Mouse (Mus musculus) left cerebral cortex, postnatal 36 days (tissue): Measurements from ENCODE around the gene Apex1. TPM values are rescaled to one million over a fixed set of nuclear protein-coding genes. Genes with fewer than 3 reads are reported as not detected.
"Not testable (repeated sequence)": the region's sequence is repeated elsewhere in the genome, so short reads cannot be mapped to it uniquely, and the experiment has no call there.

Source experiments
- DNase-seq, 2 experiments: peaks; one replicate each; pipeline ENCODE4 v3.0.0; 2021 to 2022; ENCODE audit warnings: low spot score in 2 of 2, mixed read lengths in 1 of 2
- intact Hi-C: fragments of 180-260 bp; cut with DNase I; formaldehyde crosslinking; loops from one replicate; pipeline ENCODE4 v1.15.1; 2025
- total RNA-seq, 2 experiments: library from RNA; stranded (reverse); gene quantifications; 2 replicates each; pipeline ENCODE4 v1.2.3; 2021

Gene Apex1
- total RNA-seq = 10 to 100 TPM; 52.0 to 58.6 TPM

DNA sequence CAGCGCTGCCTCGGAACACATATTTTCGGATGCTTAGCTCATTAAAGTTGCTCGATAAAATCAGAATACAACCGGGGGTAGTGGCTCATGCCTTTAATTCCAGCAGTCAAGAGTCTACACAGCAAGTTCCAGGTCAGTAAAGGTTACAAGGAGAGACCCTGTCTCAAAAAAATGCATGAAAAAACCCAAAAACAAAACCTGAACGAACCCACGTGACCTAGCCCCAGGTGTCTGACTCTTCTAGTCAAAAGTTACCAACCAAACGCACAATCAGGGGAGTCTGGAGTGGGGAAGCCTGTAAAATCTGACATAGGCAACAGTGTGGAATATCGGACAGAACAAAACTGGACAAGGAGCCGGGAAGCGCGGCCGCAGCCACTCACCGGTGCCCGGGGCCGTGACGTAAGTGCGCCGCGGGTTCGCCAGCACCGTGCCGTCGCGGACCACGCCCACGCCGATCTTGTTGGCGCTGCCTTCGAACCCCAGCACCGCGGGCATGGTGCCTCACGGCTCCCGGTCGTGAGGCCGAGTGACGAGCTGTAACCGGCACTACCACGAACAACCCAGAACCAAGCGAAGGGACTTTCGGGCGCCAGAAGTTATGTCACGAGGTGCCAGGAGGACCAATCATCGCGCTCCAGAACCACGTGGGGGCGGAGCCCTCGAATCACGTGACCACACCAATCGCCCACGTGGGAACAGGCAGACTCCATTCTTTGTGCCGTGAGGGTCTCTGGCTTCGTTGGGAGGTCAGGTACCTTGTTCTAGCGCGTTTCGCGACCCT lies at the start of gene Apex1, which contains the start of gene Osgep:
Gene Apex1, plus strand, starts transcription at position 688 of the 784 bp plus-strand sequence.
Gene Osgep, minus strand, starts transcription at position 613 of the 784 bp plus-strand sequence.
- intact Hi-C loops = no loop called here
- peak; percentile 96 to 97 for DNase-seq

DNA sequence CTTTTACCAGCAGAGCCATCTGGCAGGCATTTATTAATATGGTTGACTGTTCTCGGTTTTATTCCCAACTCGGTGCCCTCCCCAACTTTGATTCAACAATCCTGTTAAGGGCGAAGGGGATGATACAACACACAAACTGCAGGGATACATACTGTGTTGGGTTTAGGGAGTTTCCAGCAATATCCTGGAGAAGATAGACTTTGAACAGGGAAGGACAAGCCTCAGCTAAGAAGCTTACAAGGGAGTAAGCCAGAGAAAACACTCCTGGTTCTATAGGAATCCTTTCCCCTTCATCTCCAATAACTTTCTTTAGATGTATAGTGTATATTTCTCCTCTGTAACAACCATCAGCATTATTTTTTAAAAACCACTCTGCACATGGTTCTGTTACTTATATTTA lies 49.6 kb upstream of the Apex1 start:
- intact Hi-C loops = no loop called here
- no peak for DNase-seq

DNA sequence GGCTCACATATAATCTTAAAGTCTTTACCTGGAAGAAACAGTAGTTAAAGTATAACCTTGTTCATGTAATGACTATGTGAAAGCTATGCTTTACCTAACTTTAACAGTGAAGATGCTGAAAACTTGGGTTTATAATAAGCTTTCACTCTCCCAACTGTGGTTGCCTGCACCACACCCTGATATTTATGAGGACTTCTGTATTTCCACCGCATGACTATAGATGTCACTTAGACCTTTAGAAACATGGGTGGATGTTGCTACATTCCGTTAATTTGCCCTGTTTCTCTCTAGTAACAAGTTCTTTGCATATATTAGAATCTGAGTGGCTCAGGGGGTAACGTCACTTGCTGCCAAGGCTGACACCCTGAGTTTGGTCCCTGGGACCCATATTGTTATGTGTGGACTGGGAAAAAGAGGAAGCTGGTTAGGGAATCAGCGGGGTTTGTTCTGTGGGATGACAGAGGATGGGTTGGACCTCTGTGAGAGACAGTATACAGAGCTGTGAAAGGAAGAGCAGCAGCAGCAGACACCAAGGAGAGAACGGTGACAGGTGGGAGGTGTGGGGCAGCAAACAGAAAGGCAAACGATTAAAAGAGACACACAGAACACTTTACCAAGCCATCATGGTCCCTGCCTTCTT lies 49.1 kb upstream of the Apex1 start:
- DNase-seq = no peak
- intact Hi-C loops = no loop called here

GRCm38 (mm10) chr14:50876236-50876950 lies 48.4 kb upstream of the Apex1 start:
- peak; percentile 30 to 31 for DNase-seq

DNA sequence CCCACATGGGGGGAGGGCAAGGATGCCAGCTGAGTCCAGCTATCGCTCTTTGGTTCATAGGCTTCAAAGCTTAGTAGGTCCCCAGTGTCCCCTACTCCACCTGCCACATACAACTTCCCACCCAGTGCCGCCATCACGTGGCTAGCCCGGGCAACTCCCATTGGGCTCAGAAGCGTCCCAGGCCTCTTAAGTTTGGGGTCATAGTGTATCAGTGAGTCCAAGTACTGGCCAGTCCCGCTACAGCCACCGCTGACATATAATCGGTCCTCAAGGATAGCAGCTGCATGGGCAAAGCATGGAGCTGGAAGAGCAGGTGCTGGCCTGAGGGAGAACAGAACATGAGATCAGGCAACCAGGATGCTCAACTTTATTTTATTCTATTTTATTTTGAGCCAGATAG lies 33.1 kb upstream of the Apex1 start:
- intact Hi-C loops = no loop called here
- no peak for DNase-seq

More at GRCm38 (mm10) chr14:50876236-50876950, 48.4 kb upstream of the Apex1 start:
- intact Hi-C loops = no loop called here

GRCm38 (mm10) chr14:50892091-50892490 lies 32.7 kb upstream of the Apex1 start:
- intact Hi-C loops = no loop called here

GRCm38 (mm10) chr14:50892541-50893459 lies 32.0 kb upstream of the Apex1 start:
- DNase-seq = no peak
- intact Hi-C loops = no loop called here

More at GRCm38 (mm10) chr14:50892091-50892490, 32.7 kb upstream of the Apex1 start:
- no peak for DNase-seq

DNA sequence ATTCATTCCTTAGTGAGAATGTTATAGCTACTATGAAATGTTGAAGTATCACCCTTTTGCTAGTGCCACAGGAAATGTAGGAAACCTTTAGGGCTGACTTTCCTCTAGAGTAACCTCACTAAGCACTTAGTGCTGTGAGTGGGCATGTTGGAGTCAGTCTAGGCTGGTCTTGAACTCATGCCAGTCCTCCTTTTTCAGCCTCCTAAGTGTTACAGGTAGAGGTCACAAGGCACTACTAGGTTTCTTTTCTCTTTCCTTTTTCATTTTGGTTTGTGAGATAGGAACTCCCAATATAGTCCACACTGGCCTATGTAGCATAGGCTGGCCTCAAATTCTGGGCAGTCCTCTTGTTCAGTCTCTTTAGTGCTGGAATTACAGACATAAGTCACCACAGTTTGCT lies 29.4 kb upstream of the Apex1 start:
- intact Hi-C loops = no loop called here
- DNase-seq = no peak

DNA sequence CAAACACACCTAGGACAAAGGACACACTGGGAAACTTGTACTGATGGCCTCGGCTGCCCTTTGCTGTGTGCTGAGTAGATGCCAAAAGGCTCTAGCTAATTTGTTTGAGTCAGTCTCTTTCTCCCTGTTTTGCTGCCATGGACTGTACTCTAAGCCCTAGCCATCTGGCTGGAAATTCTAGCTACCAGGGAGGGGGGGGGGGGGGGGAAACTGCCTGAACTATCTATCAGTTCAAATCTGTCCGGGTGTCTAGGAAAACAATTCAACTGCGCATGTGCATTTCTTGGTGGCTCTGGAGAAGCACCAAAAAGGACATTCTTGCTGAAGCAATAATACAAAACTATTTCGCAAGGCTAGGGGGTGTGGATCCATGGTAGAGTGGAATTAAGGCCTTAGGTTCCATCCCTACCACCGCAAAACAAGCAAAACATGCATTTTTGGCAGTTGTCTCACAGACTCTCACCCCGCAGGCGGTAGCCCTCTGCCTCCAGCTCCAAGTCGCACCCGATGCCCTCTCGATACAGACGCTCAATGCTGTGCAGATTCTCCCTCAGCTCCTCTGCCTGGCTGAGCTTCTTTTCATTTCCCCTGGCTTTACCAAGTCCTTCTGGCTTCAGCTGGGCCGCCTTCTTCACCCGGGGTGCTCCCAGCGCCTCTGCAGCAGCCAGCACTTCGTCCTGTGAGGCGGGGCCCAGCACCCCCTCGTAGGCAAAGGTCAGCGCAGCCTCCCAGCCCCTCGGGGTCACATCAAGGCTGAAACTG lies 28.6 kb upstream of the Apex1 start:
- peak; percentile 33 to 47 for DNase-seq
- intact Hi-C loops = no loop called here

DNA sequence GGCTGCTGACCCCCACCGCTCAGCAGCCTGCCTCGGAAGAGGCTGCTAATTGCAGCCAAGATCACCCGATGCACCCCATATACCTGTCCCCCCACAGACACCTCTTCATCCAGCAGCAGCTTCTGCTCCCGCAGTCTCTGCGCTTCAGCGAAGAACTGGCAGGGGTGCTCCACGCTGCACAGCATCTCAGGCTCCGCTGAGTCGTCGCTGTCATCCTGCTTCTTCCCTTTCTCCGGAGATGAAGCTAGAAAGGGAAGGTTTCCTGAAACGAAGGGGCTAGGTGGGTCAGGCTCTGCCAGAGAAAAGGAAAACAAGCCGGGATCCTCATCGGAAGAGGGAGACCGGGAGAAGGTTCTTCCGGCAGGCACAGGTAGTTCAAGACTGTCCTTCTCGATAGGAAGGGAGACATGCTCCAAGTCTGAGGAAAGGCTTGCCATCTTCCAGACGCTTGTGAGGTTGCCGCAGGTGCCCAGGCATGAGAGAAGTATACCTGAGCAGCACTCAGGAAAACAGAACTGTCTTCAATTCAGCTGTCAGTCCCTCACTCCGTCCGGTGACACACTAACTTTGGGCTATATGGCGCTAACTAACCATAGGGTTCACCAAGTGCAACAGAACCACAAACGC lies 27.9 kb upstream of the Apex1 start:
- DNase-seq = peak; percentile 47 to 53
- intact Hi-C loops = no loop called here

GRCm38 (mm10) chr14:50897374-50897765 lies 27.4 kb upstream of the Apex1 start, which contains the start of gene Klhl33:
Klhl33 (minus strand) TSS chr14:50897507.
- intact Hi-C loops = no loop called here

GRCm38 (mm10) chr14:50897992-50898391 lies 26.8 kb upstream of the Apex1 start:
- DNase-seq, intact Hi-C loops: not testable (repeated sequence)

More at GRCm38 (mm10) chr14:50897374-50897765, 27.4 kb upstream of the Apex1 start, which contains the start of gene Klhl33:
- DNase-seq = no peak

DNA sequence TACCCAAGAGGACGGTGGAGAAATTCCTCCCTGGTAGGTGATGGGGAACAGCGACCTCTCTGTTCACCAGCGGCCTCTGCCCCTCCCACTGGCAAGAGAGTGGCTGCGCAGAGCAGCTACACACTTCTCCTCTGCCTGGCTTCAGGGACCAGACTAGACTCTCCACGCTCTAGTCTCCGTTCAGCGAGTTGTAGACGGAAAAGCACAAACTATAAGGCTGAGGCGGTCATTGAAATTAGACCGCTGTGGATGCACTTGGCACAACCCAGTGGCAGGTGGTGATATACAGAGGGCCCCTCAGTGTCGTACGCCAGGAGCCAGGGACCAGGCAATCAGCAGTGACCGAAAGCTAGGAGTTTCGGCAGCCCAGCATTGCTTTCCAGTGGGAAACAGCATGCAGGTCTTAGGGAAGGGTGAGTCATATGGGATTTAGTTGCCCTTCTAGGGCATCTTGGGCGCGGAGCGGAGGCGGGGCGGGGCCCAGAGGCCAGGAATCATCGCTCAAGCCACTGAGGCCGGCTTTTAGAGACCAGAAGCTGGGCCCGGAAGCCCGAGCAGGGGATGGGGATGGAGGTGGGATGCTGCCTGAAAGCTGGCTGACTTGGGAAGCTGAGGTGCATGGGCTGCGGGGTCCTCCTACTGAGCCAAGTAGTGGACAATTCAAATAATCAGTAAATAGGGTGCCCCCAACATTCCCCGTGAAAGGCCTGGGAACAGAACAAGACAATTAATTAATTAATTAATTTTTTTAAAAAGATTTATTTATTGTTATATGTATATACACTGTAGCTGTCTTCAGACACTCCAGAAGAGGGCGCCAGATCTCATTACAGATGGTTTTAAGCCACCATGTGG lies 20.6 kb upstream of the Apex1 start:
- intact Hi-C loops = no loop called here
- DNase-seq = no peak

GRCm38 (mm10) chr14:50904828-50905129 lies 20.0 kb upstream of the Apex1 start:
- no peak for DNase-seq
- intact Hi-C loops = no loop called here

DNA sequence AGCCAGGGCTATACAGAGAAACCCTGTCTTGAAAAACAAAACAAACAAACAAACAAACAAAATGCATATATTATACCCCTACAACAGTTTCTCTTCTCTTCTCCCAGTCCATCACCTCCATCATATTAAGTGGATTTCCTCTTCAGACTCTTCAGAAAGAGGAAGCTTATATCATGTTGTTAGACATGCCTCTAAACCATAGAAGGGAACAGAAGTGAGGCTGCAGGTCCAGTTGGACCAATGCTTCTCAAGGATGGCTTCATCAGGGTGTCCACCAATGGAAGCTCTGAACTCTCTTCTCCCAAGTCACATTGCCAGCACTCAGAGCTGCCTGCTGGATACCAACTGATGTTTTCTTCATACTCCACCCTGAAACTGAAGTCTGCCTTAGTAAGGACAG lies 19.4 kb upstream of the Apex1 start:
- DNase-seq, intact Hi-C loops: not testable (repeated sequence)

- intact Hi-C loops = no loop called here
Measured at GRCm38 (mm10) chr14:50908126-50908525, 16.6 kb upstream of the Apex1 start.

GRCm38 (mm10) chr14:50911356-50911755 lies 13.4 kb upstream of the Apex1 start:
- DNase-seq = no peak
- intact Hi-C loops = no loop called here

More at GRCm38 (mm10) chr14:50908126-50908525, 16.6 kb upstream of the Apex1 start:
- no peak for DNase-seq
